Mouse (Mus musculus): Measurements from ENCODE around the gene Naaladl2. TPM values are rescaled to one million over a fixed set of nuclear protein-coding genes. Genes with fewer than 3 reads are reported as not detected.

The Naaladl2 gene
- polyA plus RNA-seq, 1 experiment, result 2.2 TPM

DNA sequence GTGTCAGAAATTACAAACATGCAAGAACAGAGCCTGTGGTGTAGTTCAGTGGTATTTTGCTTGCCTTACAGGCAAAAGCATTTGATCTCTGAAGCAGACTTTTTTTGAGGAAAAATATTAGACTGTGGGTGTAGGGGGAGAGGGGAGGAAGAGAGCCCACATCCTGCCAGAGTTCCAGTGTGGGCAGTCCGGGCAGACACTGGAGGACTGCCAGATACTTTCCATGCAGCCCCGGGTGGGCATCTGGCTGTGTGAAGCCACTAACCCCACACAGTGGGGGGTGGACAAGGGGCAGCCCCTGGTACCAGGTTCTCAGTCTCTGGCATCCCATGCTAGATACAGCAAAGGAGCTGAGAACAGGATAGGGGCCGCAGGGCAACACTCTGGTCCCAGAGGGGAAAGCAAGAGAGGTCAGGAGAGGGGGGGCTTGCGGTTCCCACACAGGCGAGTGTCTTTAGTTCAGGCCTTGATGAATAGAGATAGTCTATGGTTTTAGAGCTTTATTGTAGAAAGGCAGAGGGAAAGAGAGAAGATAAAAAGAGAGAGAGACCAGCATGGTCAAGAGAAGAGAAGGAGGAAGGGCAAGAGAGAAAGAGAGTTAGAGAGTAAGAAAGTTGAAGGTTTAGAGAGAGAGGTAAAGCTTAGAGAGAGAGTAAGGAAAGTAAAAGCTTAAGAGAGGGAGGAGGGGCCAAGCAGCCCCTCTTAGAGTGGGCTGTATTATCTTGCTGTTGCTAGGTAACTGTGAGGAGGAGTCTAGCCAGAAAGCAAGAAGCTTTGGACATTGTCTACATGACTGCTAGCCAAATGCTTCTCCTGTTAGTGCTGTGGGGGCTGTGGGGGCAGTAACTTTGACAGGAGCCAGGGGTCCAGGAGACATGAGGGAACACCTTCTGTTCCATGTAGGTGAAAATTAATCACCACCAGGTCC, 18.9 kb downstream of the Naaladl2 start:
- no peak for DNase-seq
- no peak overlapping the region for H3K27ac ChIP-seq (ENCODE audit: insufficient read depth, low read length)
- H3K27me3 ChIP-seq (ENCODE audit: control insufficient read depth, insufficient read depth, low read length), result no peaks in the 10 kb centered on the region
- H3K4me3 ChIP-seq (replicated peaks; ENCODE audit: insufficient read depth, low read depth, low read length), result no peak overlapping the region
- 30% methylated on average over 5 of the region's 5 CpGs for WGBS
- no peaks in the 10 kb centered on the region; the same call in 1 of the 2 replicates for H3K4me1 ChIP-seq (ENCODE audit: control insufficient read depth, insufficient read depth, low read length)
- TF ChIP-seq POLR2A (IDR thresholded peaks at IDR 0.05; ENCODE audit: borderline replicate concordance, insufficient read depth, low read length), result no peak
- TF ChIP-seq CTCF (IDR thresholded peaks at IDR 0.05; ENCODE audit: borderline replicate concordance, insufficient read depth, low read depth, low read length), result no peak

DNA sequence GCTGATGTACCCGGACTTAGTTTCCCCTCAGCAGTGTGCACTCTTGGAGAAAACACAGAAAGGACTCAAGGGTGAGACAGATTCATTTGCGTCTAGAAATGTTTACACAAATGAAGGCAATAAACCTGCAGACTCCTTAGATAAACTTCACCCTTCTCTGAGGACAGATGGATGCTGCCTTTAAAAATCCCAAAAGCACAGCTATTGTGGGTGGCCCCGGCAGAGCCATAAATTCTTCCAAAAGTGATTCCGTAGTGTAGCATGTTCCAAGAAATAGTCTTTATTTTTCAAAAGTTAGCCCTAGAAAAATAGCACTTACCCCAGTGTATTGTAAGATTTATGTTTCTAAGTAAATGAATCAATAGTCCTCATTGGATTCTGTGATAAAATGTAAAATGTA, 31.0 kb downstream of the Naaladl2 start:
- 91% methylated on average over 4 of the region's 4 CpGs for WGBS
- H3K4me3 ChIP-seq (replicated peaks; ENCODE audit: insufficient read depth, low read depth, low read length), result no peak overlapping the region

DNA sequence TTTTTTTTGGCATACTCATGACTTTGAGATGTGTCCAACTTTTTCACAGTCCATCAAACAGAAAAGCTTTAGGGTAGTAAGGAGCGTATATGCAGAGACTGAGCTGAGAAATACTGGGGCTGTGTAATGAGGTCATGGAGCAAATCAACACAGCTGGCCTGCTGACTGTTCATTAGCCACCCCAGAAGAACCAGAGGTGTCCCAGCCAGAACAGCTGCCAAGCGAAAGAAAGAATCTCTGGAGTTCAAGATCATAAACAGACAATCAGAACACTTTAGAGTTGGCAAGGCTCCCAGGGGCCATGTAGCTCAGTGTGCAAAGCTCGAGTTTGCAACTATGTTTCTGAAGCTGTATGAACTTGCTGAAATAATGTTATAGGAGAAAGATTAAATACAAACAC, 35.1 kb downstream of the Naaladl2 start:
- no peak overlapping the region for H3K27ac ChIP-seq (ENCODE audit: insufficient read depth, low read length)
- TF ChIP-seq CTCF (IDR thresholded peaks at IDR 0.05; ENCODE audit: borderline replicate concordance, insufficient read depth, low read depth, low read length) (no peak), POLR2A (IDR thresholded peaks at IDR 0.05; ENCODE audit: borderline replicate concordance, insufficient read depth, low read length) (no peak)
- no peaks in the 10 kb centered on the region for H3K27me3 ChIP-seq (ENCODE audit: control insufficient read depth, insufficient read depth, low read length)
- no peak overlapping the region for H3K4me3 ChIP-seq (replicated peaks; ENCODE audit: insufficient read depth, low read depth, low read length)
- 0 out of 2 replicates have a peak, but pooled peaks cover 3% of the 10 kb centered on the region for H3K4me1 ChIP-seq (ENCODE audit: control insufficient read depth, insufficient read depth, low read length)
- 30% methylated on average over 3 of the region's 3 CpGs for WGBS
- no peak for DNase-seq

More for the DNA sequence above, 31.0 kb downstream of the Naaladl2 start:
- DNase-seq, result no peak
- Histone ChIP-seq H3K27ac (ENCODE audit: insufficient read depth, low read length) (no peak overlapping the region), H3K4me1 (ENCODE audit: control insufficient read depth, insufficient read depth, low read length) (0 out of 2 replicates have a peak, but pooled peaks cover 3% of the 10 kb centered on the region), H3K27me3 (ENCODE audit: control insufficient read depth, insufficient read depth, low read length) (no peaks in the 10 kb centered on the region)
- TF ChIP-seq POLR2A (IDR thresholded peaks at IDR 0.05; ENCODE audit: borderline replicate concordance, insufficient read depth, low read length), result no peak
- no peak for TF ChIP-seq CTCF (IDR thresholded peaks at IDR 0.05; ENCODE audit: borderline replicate concordance, insufficient read depth, low read depth, low read length)

DNA sequence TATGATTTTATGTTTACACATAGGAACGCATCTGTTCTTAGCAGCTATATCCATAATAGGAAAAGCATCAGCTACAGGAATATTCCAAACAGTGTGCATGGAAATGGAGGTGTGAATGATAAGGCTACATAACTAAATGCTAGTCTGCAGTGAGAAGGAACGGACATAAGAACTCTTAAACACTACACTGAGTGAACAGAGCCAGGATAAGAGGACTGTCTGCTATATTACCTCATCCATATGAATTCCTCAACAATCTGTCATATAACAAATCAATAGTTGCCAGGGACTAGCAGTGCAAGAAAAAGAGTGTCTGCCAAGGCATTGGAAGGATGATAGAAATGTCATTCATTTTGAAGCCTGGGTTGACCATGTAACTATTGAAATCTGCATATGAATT, 51.1 kb downstream of the Naaladl2 start:
- DNase-seq, result no peak
- H3K27ac ChIP-seq (ENCODE audit: insufficient read depth, low read length), result no peak overlapping the region
- H3K4me1 ChIP-seq (ENCODE audit: control insufficient read depth, insufficient read depth, low read length), result no peaks in the 10 kb centered on the region
- no peak overlapping the region for H3K4me3 ChIP-seq (replicated peaks; ENCODE audit: insufficient read depth, low read depth, low read length)
- H3K27me3 ChIP-seq (ENCODE audit: control insufficient read depth, insufficient read depth, low read length), result no peaks in the 10 kb centered on the region
- WGBS, result 79% methylated on average over 2 of the region's 2 CpGs
- no peak for TF ChIP-seq POLR2A (IDR thresholded peaks at IDR 0.05; ENCODE audit: borderline replicate concordance, insufficient read depth, low read length)
- TF ChIP-seq CTCF (IDR thresholded peaks at IDR 0.05; ENCODE audit: borderline replicate concordance, insufficient read depth, low read depth, low read length), result no peak

DNA sequence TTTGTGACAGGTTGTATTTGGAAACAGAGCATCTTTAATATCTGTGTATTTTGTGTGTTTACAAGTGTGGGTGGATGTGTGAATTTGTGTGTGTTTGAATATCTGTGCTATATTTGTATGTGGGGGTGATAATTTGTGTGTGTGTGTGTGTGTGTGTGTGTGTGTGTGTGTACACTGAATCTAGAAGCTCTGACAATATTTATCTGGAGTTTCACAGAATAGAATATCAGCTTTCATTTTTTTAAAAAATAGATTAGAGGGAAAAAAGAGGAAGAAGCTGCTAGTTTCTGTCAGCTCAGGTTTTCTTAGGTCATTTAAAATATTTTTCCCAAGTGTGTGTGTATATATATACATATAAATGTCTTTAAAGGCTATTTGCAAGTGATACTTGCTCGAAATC, 68.3 kb downstream of the Naaladl2 start:
- WGBS, result 95% methylated on average over 1 of the region's 1 CpGs
- Histone ChIP-seq H3K4me1 (ENCODE audit: control insufficient read depth, insufficient read depth, low read length) (peaks cover 7% of the 10 kb centered on the region; the same call in 1 of the 2 replicates), H3K4me3 (replicated peaks; ENCODE audit: insufficient read depth, low read depth, low read length) (no peak overlapping the region), H3K27me3 (ENCODE audit: control insufficient read depth, insufficient read depth, low read length) (no peaks in the 10 kb centered on the region), H3K27ac (ENCODE audit: insufficient read depth, low read length) (no peak overlapping the region)
- TF ChIP-seq POLR2A (IDR thresholded peaks at IDR 0.05; ENCODE audit: borderline replicate concordance, insufficient read depth, low read length), result no peak
- TF ChIP-seq CTCF (IDR thresholded peaks at IDR 0.05; ENCODE audit: borderline replicate concordance, insufficient read depth, low read depth, low read length), result no peak
- DNase-seq, result no peak

DNA sequence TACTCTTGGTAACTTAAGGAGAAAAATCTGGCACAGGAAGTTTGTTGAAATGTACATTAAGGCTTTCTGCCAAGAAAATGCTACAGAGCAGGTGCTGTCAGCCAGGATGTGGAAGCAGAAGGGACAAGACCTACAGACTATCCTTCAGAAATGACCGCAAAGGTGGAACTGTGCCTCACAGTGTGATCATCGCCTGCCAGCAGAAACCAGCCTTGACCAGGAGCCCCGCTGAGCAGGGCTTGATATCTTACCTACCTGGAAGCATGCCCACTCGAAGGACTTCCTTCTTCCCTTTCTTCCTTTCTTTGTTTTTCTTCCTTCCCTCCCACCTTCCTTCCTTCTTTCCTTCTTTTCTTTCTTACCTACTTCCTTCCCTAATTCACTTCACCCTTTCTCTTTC, 69.8 kb downstream of the Naaladl2 start:
- Histone ChIP-seq H3K27ac (ENCODE audit: insufficient read depth, low read length) (no peak overlapping the region), H3K4me3 (replicated peaks; ENCODE audit: insufficient read depth, low read depth, low read length) (no peak overlapping the region), H3K4me1 (ENCODE audit: control insufficient read depth, insufficient read depth, low read length) (peaks cover 7% of the 10 kb centered on the region; the same call in 1 of the 2 replicates), H3K27me3 (ENCODE audit: control insufficient read depth, insufficient read depth, low read length) (no peaks in the 10 kb centered on the region)
- WGBS, result 12% methylated on average over 4 of the region's 4 CpGs
- peak; percentile 51 to 69 for DNase-seq
- TF ChIP-seq POLR2A (IDR thresholded peaks at IDR 0.05; ENCODE audit: borderline replicate concordance, insufficient read depth, low read length) (no peak), CTCF (IDR thresholded peaks at IDR 0.05; ENCODE audit: borderline replicate concordance, insufficient read depth, low read depth, low read length) (no peak)

DNA sequence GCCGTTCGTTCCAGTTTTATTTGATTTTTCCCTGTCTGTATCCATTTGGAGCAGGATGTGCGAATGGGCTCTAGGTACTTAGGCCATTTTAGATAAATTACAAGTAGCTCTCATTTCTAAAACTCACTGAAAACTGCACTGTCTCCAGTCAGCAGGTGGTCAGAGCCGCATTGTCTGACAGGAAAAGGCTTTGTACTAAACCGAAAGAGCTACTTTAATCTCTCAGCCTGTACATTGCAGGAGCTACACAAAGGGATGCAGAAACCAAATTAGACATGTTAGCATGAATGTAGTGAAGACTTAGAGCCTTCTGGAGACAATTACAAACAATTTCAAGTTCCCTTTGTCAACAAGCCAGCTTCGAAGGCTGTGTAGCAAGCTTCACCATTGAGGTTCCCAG, 70.2 kb downstream of the Naaladl2 start:
- TF ChIP-seq POLR2A (IDR thresholded peaks at IDR 0.05; ENCODE audit: borderline replicate concordance, insufficient read depth, low read length), result no peak
- no peak for TF ChIP-seq CTCF (IDR thresholded peaks at IDR 0.05; ENCODE audit: borderline replicate concordance, insufficient read depth, low read depth, low read length)
- DNase-seq, result no peak
- 62% methylated on average over 6 of the region's 6 CpGs for WGBS
- H3K27ac ChIP-seq (ENCODE audit: insufficient read depth, low read length), result no peak overlapping the region
- no peak overlapping the region for H3K4me3 ChIP-seq (replicated peaks; ENCODE audit: insufficient read depth, low read depth, low read length)
- no peaks in the 10 kb centered on the region for H3K27me3 ChIP-seq (ENCODE audit: control insufficient read depth, insufficient read depth, low read length)
- H3K4me1 ChIP-seq (ENCODE audit: control insufficient read depth, insufficient read depth, low read length), result peaks cover 7% of the 10 kb centered on the region; the same call in 1 of the 2 replicates

DNA sequence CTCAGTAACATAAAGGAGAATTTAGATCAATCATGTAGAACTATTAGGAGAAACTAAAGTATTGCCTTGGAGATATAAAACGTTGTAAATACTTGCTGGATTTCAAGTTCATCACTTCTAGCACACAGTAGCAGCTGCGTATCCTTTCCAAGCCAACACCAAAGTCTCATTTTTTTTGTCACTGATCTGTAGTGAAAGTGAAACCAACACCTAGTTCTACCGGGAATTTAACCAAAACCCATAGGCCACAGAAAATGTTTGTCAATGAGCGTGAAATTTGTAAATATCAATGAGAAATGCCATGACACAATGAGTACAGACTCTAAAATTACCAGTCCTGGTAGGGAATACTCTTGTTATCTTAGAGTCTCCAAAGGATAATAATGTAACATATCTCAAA, 80.8 kb downstream of the Naaladl2 start:
- Histone ChIP-seq H3K4me3 (replicated peaks; ENCODE audit: insufficient read depth, low read depth, low read length) (no peak overlapping the region), H3K27me3 (ENCODE audit: control insufficient read depth, insufficient read depth, low read length) (no peaks in the 10 kb centered on the region), H3K27ac (ENCODE audit: insufficient read depth, low read length) (no peak overlapping the region), H3K4me1 (ENCODE audit: control insufficient read depth, insufficient read depth, low read length) (no peaks in the 10 kb centered on the region)
- WGBS, result 73% methylated on average over 4 of the region's 4 CpGs
- DNase-seq, result no peak
- TF ChIP-seq CTCF (IDR thresholded peaks at IDR 0.05; ENCODE audit: borderline replicate concordance, insufficient read depth, low read depth, low read length), result no peak
- TF ChIP-seq POLR2A (IDR thresholded peaks at IDR 0.05; ENCODE audit: borderline replicate concordance, insufficient read depth, low read length), result no peak
